ENCODE assay signal across 47 mouse cellular contexts in the genomic region with DNA sequence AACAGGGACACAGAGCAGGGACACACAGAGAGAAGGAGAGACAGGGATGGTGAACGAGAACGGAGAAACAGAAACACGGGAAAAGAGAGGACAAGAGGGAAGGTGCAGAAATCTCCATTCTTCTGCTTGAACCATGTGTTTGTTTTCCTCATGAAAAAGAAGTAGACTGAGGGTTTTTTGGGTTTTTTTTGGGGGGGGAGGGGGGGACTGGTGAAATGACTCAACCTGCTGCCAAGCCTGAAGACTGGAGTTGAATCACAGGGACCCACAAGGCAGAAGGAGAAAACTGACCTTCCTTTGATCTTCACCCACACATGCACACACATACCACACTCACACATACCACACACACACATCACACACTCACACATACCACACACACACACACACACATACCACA. TPM values are rescaled to one million over a fixed set of nuclear protein-coding genes. Genes with fewer than 3 reads are reported as not detected.
"Had no signal": no experiment of that assay in that cellular context is flagged by ENCODE, and none has a peak within 500 bp of the region (broad histone marks: within the 10 kb centered on the region; RNA-seq: fewer than 3 reads in every experiment).

No protein-coding gene starts in this region.

- DNase-seq: left cerebral cortex, postnatal 4 days; liver; liver, embryonic 13.5 days; liver, postnatal 0 days; lung, adult 18-20 months; lung, adult 2 months; lung, embryonic 14.5 days; lung, postnatal 10 days; lung, postnatal 14 days; lung, postnatal 36 days; lung, postnatal 4 days; midbrain, embryonic 14.5 days had no signal

- H3K4me2 ChIP-seq: limb, embryonic 12.5 days; limb, embryonic 13.5 days; limb, embryonic 15.5 days; liver, embryonic 11.5 days; liver, embryonic 12.5 days; liver, embryonic 13.5 days; liver, embryonic 15.5 days; lung, embryonic 14.5 days; lung, embryonic 15.5 days; midbrain, embryonic 11.5 days; midbrain, embryonic 12.5 days; midbrain, embryonic 13.5 days; midbrain, embryonic 15.5 days had no signal

- H3K36me3 ChIP-seq: limb, embryonic 10.5 days; limb, embryonic 12.5 days; limb, embryonic 13.5 days; limb, embryonic 15.5 days; liver, embryonic 12.5 days; liver, embryonic 13.5 days; liver, embryonic 15.5 days; lung, embryonic 15.5 days; midbrain, embryonic 10.5 days; midbrain, embryonic 12.5 days; midbrain, embryonic 13.5 days; midbrain, embryonic 15.5 days had no signal

- H3K9ac ChIP-seq: limb, embryonic 12.5 days; limb, embryonic 13.5 days; limb, embryonic 15.5 days; liver, embryonic 12.5 days; liver, embryonic 13.5 days; liver, embryonic 14.5 days; liver, embryonic 15.5 days; liver, postnatal 0 days; lung, embryonic 14.5 days; lung, embryonic 15.5 days; midbrain, embryonic 12.5 days; midbrain, embryonic 13.5 days; midbrain, embryonic 15.5 days had no signal

- H3K9me3 ChIP-seq: limb, embryonic 10.5 days; limb, embryonic 12.5 days; limb, embryonic 13.5 days; limb, embryonic 15.5 days; liver, embryonic 12.5 days; liver, embryonic 13.5 days; liver, embryonic 15.5 days; lung, embryonic 15.5 days; megakaryocyte, embryonic 14.5 days; midbrain, embryonic 10.5 days; midbrain, embryonic 12.5 days; midbrain, embryonic 13.5 days; midbrain, embryonic 15.5 days had no signal

- H3K27me3 ChIP-seq: limb, embryonic 15.5 days; liver, embryonic 15.5 days; lung, embryonic 15.5 days; midbrain, embryonic 12.5 days; midbrain, embryonic 13.5 days; midbrain, embryonic 15.5 days had no signal

- H3K27ac ChIP-seq: limb, embryonic 10.5 days; limb, embryonic 12.5 days; limb, embryonic 13.5 days; limb, embryonic 15.5 days; liver, embryonic 12.5 days; liver, embryonic 13.5 days; liver, embryonic 14.5 days; liver, embryonic 15.5 days; lung, embryonic 15.5 days; macrophage; midbrain, embryonic 10.5 days; midbrain, embryonic 12.5 days; midbrain, embryonic 13.5 days; midbrain, embryonic 15.5 days had no signal

- H3K4me1 ChIP-seq: limb, embryonic 12.5 days; limb, embryonic 15.5 days; liver, embryonic 12.5 days; liver, embryonic 13.5 days; liver, embryonic 15.5 days; lung, embryonic 15.5 days; midbrain, embryonic 12.5 days; midbrain, embryonic 13.5 days; midbrain, embryonic 15.5 days had no signal

- H3K4me3 ChIP-seq: limb, embryonic 10.5 days; limb, embryonic 12.5 days; limb, embryonic 13.5 days; limb, embryonic 15.5 days; liver, embryonic 12.5 days; liver, embryonic 13.5 days; liver, embryonic 15.5 days; lung, embryonic 15.5 days; megakaryocyte, embryonic 14.5 days; midbrain, embryonic 10.5 days; midbrain, embryonic 12.5 days; midbrain, embryonic 13.5 days; midbrain, embryonic 15.5 days; myocyte had no signal

RNA-seq across cellular contexts. Expression of a gene that starts 11.1 kb away (rescaled TPM):
- total RNA-seq: left cerebral cortex, adult 8-10 months; left cerebral cortex, postnatal 10 days; left cerebral cortex, postnatal 25 days; left cerebral cortex, postnatal 36 days; left cerebral cortex, postnatal 4 days; liver, adult 2 months; megakaryocyte progenitor cell, adult 5-6 weeks; megakaryocyte, adult 5-6 weeks; megakaryocyte-erythroid progenitor cell, adult 5-6 weeks; midbrain, postnatal 0 days; monocyte, adult 5-6 weeks had no signal
- polyA plus RNA-seq: limb, embryonic 10.5 days; limb, embryonic 11.5 days; limb, embryonic 12.5 days; limb, embryonic 13.5 days; limb, embryonic 14.5 days; limb, embryonic 15.5 days; liver, adult 2 months; liver, embryonic 11.5 days; liver, embryonic 12.5 days; liver, embryonic 13.5 days; liver, embryonic 14.5 days; liver, embryonic 15.5 days; liver, embryonic 16.5 days; liver, postnatal 0 days; lung, embryonic 14.5 days; lung, embryonic 15.5 days; lung, embryonic 16.5 days; lung, postnatal 0 days; macrophage; midbrain, embryonic 10.5 days; midbrain, embryonic 11.5 days; midbrain, embryonic 12.5 days; midbrain, embryonic 13.5 days; midbrain, embryonic 14.5 days; midbrain, embryonic 15.5 days; midbrain, embryonic 16.5 days; midbrain, postnatal 0 days; myocyte; neural tube, embryonic 11.5 days had no signal

RNA-seq across cellular contexts. Expression of a gene that starts 20.8 kb away (rescaled TPM):
- total RNA-seq: left cerebral cortex, adult 8-10 months; left cerebral cortex, postnatal 10 days; left cerebral cortex, postnatal 14 days; left cerebral cortex, postnatal 25 days; left cerebral cortex, postnatal 36 days; left cerebral cortex, postnatal 4 days; liver, adult 2 months; megakaryocyte progenitor cell, adult 5-6 weeks; megakaryocyte, adult 5-6 weeks; megakaryocyte-erythroid progenitor cell, adult 5-6 weeks; midbrain, postnatal 0 days; monocyte, adult 5-6 weeks had no signal
- polyA plus RNA-seq: limb, embryonic 11.5 days; liver, adult 2 months; liver, embryonic 11.5 days; liver, embryonic 12.5 days; liver, embryonic 13.5 days; liver, embryonic 14.5 days; liver, embryonic 15.5 days; liver, embryonic 16.5 days; liver, postnatal 0 days; macrophage; midbrain, embryonic 11.5 days; midbrain, embryonic 12.5 days; midbrain, embryonic 13.5 days; midbrain, embryonic 14.5 days; midbrain, embryonic 15.5 days; midbrain, embryonic 16.5 days; midbrain, postnatal 0 days; myocyte; neural tube, embryonic 11.5 days had no signal

RNA-seq across cellular contexts. Expression of a gene that starts 33.6 kb away (rescaled TPM):
- total RNA-seq: left cerebral cortex, adult 8-10 months; left cerebral cortex, postnatal 10 days; left cerebral cortex, postnatal 14 days; left cerebral cortex, postnatal 25 days; left cerebral cortex, postnatal 36 days; left cerebral cortex, postnatal 4 days; liver, adult 2 months; megakaryocyte progenitor cell, adult 5-6 weeks; megakaryocyte, adult 5-6 weeks; megakaryocyte-erythroid progenitor cell, adult 5-6 weeks; midbrain, postnatal 0 days; monocyte, adult 5-6 weeks had no signal
- polyA plus RNA-seq: limb, embryonic 10.5 days; limb, embryonic 11.5 days; limb, embryonic 12.5 days; limb, embryonic 13.5 days; limb, embryonic 14.5 days; limb, embryonic 15.5 days; liver, adult 2 months; liver, embryonic 11.5 days; liver, embryonic 12.5 days; liver, embryonic 13.5 days; liver, embryonic 14.5 days; liver, embryonic 15.5 days; liver, embryonic 16.5 days; liver, postnatal 0 days; lung, embryonic 14.5 days; lung, embryonic 15.5 days; lung, embryonic 16.5 days; lung, postnatal 0 days; macrophage; midbrain, embryonic 10.5 days; midbrain, embryonic 11.5 days; midbrain, embryonic 12.5 days; midbrain, embryonic 13.5 days; midbrain, embryonic 14.5 days; midbrain, embryonic 15.5 days; midbrain, embryonic 16.5 days; midbrain, postnatal 0 days; myocyte; neural tube, embryonic 11.5 days had no signal

RNA-seq across cellular contexts. Expression of a gene that starts 50.9 kb away (rescaled TPM):
- total RNA-seq: left cerebral cortex, adult 8-10 months; left cerebral cortex, postnatal 10 days; left cerebral cortex, postnatal 14 days; left cerebral cortex, postnatal 25 days; left cerebral cortex, postnatal 36 days; left cerebral cortex, postnatal 4 days; liver, adult 2 months; megakaryocyte progenitor cell, adult 5-6 weeks; megakaryocyte, adult 5-6 weeks; megakaryocyte-erythroid progenitor cell, adult 5-6 weeks; midbrain, postnatal 0 days; monocyte, adult 5-6 weeks had no signal
- polyA plus RNA-seq: limb, embryonic 10.5 days; limb, embryonic 11.5 days; limb, embryonic 12.5 days; limb, embryonic 13.5 days; limb, embryonic 14.5 days; limb, embryonic 15.5 days; liver, adult 2 months; liver, embryonic 11.5 days; liver, embryonic 12.5 days; liver, embryonic 13.5 days; liver, embryonic 14.5 days; liver, embryonic 15.5 days; liver, embryonic 16.5 days; liver, postnatal 0 days; lung, adult 2 months; lung, embryonic 14.5 days; lung, embryonic 15.5 days; lung, embryonic 16.5 days; lung, postnatal 0 days; macrophage; midbrain, embryonic 10.5 days; midbrain, embryonic 11.5 days; midbrain, embryonic 12.5 days; midbrain, embryonic 13.5 days; midbrain, embryonic 14.5 days; midbrain, embryonic 15.5 days; midbrain, embryonic 16.5 days; midbrain, postnatal 0 days; myocyte; neural tube, embryonic 11.5 days had no signal
